Mouse (Mus musculus) MEL (cell line): ENCODE results near the gene Usp54. TPM values are rescaled to one million over a fixed set of nuclear protein-coding genes. Genes with fewer than 3 reads are reported as not detected.
A peak's percentile ranks its signal among the peaks of the same experiment; 100 is the strongest.

ENCODE experiments used
- DNase-seq: peaks from one replicate; pipeline ENCODE4 v3.0.0; 2011; ENCODE audit warnings: low read depth, low spot score
- H3K27ac ChIP-seq: 2 replicates; pipeline ENCODE4 v1.5.1; 2012; ENCODE audit warnings: low read depth, mild to moderate bottlenecking, control low read depth, low read length, moderate library complexity; ENCODE audit not compliant: control insufficient read depth
- H3K27me3 ChIP-seq, 2 experiments: fragments of 150-350 bp in 1 of 2; sonication (generic) in 1 of 2; 2 replicates each; pipeline ENCODE4 v1.6.1; 2012; ENCODE audit warnings: low read length in 2 of 2, mild to moderate bottlenecking in 2 of 2, improper control_type of control experiment in 1 of 2, moderate library complexity in 1 of 2; ENCODE audit not compliant: insufficient read depth in 2 of 2, control insufficient read depth in 1 of 2
- H3K36me3 ChIP-seq, 2 experiments: 2 replicates each; pipeline ENCODE4 v1.6.1; 2012 to 2014; ENCODE audit warnings: low read length in 2 of 2, improper control_type of control experiment in 1 of 2, inconsistent platforms in 1 of 2, mild to moderate bottlenecking in 1 of 2; ENCODE audit not compliant: insufficient read depth in 2 of 2, control insufficient read depth in 1 of 2
- H3K4me1 ChIP-seq, 2 experiments: fragments of 150-350 bp in 1 of 2; sonication (generic) in 1 of 2; 2 replicates each; pipeline ENCODE4 v1.6.1; 2012; ENCODE audit warnings: low read length in 2 of 2, improper control_type of control experiment in 1 of 2, mild to moderate bottlenecking in 1 of 2; ENCODE audit not compliant: insufficient read depth in 2 of 2, control insufficient read depth in 1 of 2
- H3K4me3 ChIP-seq, 2 experiments: fragments of 150-350 bp in 1 of 2; sonication (generic) in 1 of 2; 2 replicates each; pipeline ENCODE4 v1.5.1; 2012; ENCODE audit warnings: low read depth in 2 of 2, low read length in 2 of 2, mild to moderate bottlenecking in 2 of 2, moderate library complexity in 2 of 2, control low read depth in 1 of 2, improper control_type of control experiment in 1 of 2; ENCODE audit not compliant: control insufficient read depth in 1 of 2, insufficient read depth in 1 of 2
- H3K79me2 ChIP-seq: 2 replicates; pipeline ENCODE4 v1.6.1; 2012; ENCODE audit warnings: mild to moderate bottlenecking, low read length, moderate library complexity; ENCODE audit not compliant: control insufficient read depth, poor library complexity, insufficient read depth
- H3K9ac ChIP-seq: 2 replicates; pipeline ENCODE4 v1.6.1; 2012; ENCODE audit warnings: low read depth, mild to moderate bottlenecking, control low read depth, low read length, moderate library complexity; ENCODE audit not compliant: control insufficient read depth, poor library complexity, severe bottlenecking
- H3K9me3 ChIP-seq: fragments of 150-350 bp; sonication (generic); replicated peaks from 2 replicates; pipeline ENCODE4 v1.6.1; 2012; ENCODE audit warnings: mild to moderate bottlenecking, low read length, improper control_type of control experiment, moderate library complexity; ENCODE audit not compliant: insufficient read depth
- BHLHE40 ChIP-seq: IDR thresholded peaks from 2 replicates; pipeline ENCODE4 v1.6.1; 2012; ENCODE audit warnings: low read depth, mild to moderate bottlenecking, inconsistent platforms, low read length, improper control_type of control experiment, borderline replicate concordance
- CHD1 ChIP-seq: IDR thresholded peaks from 2 replicates; pipeline ENCODE4 v1.6.1; 2012; ENCODE audit warnings: low read depth, mild to moderate bottlenecking, inconsistent platforms, low read length, improper control_type of control experiment
- CTCF ChIP-seq, 3 experiments: IDR thresholded peaks in 2 of 3; conservative IDR thresholded peaks in 1 of 3; 2 replicates each; pipeline ENCODE4 v1.5.1; 2011 to 2012; ENCODE audit warnings: low read length in 3 of 3, low read depth in 2 of 3, mild to moderate bottlenecking in 2 of 3, improper control_type of control experiment in 1 of 3, inconsistent platforms in 1 of 3, mixed read lengths in 1 of 3, moderate library complexity in 1 of 3; ENCODE audit not compliant: control insufficient read depth in 1 of 3, insufficient read depth in 1 of 3, poor library complexity in 1 of 3, severe bottlenecking in 1 of 3
- E2F4 ChIP-seq: IDR thresholded peaks from 2 replicates; pipeline ENCODE4 v1.6.1; 2011; ENCODE audit warnings: low read depth, low read length, improper control_type of control experiment, borderline replicate concordance
- GABPA ChIP-seq: IDR thresholded peaks from 2 replicates; pipeline ENCODE4 v1.6.1; 2012; ENCODE audit warnings: low read depth, mild to moderate bottlenecking, inconsistent platforms, low read length, improper control_type of control experiment, moderate library complexity
- HCFC1 ChIP-seq: IDR thresholded peaks from 2 replicates; pipeline ENCODE4 v1.6.1; 2012; ENCODE audit warnings: low read depth, mild to moderate bottlenecking, inconsistent platforms, low read length, improper control_type of control experiment, moderate library complexity
- JUND ChIP-seq: IDR thresholded peaks from 2 replicates; pipeline ENCODE4 v1.6.1; 2011; ENCODE audit warnings: low read depth, mild to moderate bottlenecking, improper control_type of control experiment, low read length
- MAX ChIP-seq: IDR thresholded peaks from 2 replicates; pipeline ENCODE4 v1.6.1; 2011; ENCODE audit warnings: low read length, improper control_type of control experiment
- MAZ ChIP-seq: IDR thresholded peaks from 2 replicates; pipeline ENCODE4 v1.6.1; 2012; ENCODE audit warnings: low read depth, mild to moderate bottlenecking, inconsistent platforms, low read length, improper control_type of control experiment
- MEF2A ChIP-seq: IDR thresholded peaks from 2 replicates; pipeline ENCODE4 v1.6.1; 2014; ENCODE audit warnings: low read depth, mild to moderate bottlenecking, inconsistent platforms, low read length, improper control_type of control experiment; ENCODE audit not compliant: poor library complexity, insufficient replicate concordance, severe bottlenecking; ENCODE audit errors: extremely low read depth
- MYC ChIP-seq: IDR thresholded peaks from 2 replicates; pipeline ENCODE4 v1.6.1; 2011; ENCODE audit warnings: low read depth, mild to moderate bottlenecking, low read length, improper control_type of control experiment, moderate library complexity
- NRF1 ChIP-seq: IDR thresholded peaks from 2 replicates; pipeline ENCODE4 v1.6.1; 2014; ENCODE audit warnings: low read depth, mild to moderate bottlenecking, inconsistent platforms, low read length, improper control_type of control experiment, moderate library complexity; ENCODE audit not compliant: poor library complexity, insufficient read depth, severe bottlenecking
- POLR2A ChIP-seq, 2 experiments: IDR thresholded peaks; 2 replicates each; pipeline ENCODE4 v1.6.1; 2011 to 2012; ENCODE audit warnings: low read length in 2 of 2, mild to moderate bottlenecking in 2 of 2, control low read depth in 1 of 2, improper control_type of control experiment in 1 of 2, low read depth in 1 of 2, moderate library complexity in 1 of 2; ENCODE audit not compliant: control insufficient read depth in 1 of 2, insufficient read depth in 1 of 2, poor library complexity in 1 of 2
- RAD21 ChIP-seq: IDR thresholded peaks from 2 replicates; pipeline ENCODE4 v1.6.1; 2011; ENCODE audit warnings: mild to moderate bottlenecking, low read depth, low read length, improper control_type of control experiment
- SIN3A ChIP-seq: IDR thresholded peaks from 2 replicates; pipeline ENCODE4 v1.6.1; 2012; ENCODE audit warnings: low read length, improper control_type of control experiment, inconsistent platforms
- SMC3 ChIP-seq: IDR thresholded peaks from 2 replicates; pipeline ENCODE4 v1.6.1; 2011; ENCODE audit warnings: low read depth, low read length, improper control_type of control experiment
- TAL1 ChIP-seq: IDR thresholded peaks from 2 replicates; pipeline ENCODE4 v1.6.1; 2012; ENCODE audit warnings: mild to moderate bottlenecking, inconsistent platforms, low read length, moderate library complexity, mixed read lengths
- TCF12 ChIP-seq: IDR thresholded peaks from 2 replicates; pipeline ENCODE4 v1.6.1; 2014; ENCODE audit warnings: low read depth, mild to moderate bottlenecking, inconsistent platforms, low read length, improper control_type of control experiment, moderate library complexity
- UBTF ChIP-seq: IDR thresholded peaks from 2 replicates; pipeline ENCODE4 v1.6.1; 2012; ENCODE audit warnings: low read depth, mild to moderate bottlenecking, inconsistent platforms, low read length, improper control_type of control experiment, moderate library complexity, borderline replicate concordance; ENCODE audit not compliant: insufficient read depth
- USF1 ChIP-seq: IDR thresholded peaks from 2 replicates; pipeline ENCODE4 v1.6.1; 2014; ENCODE audit warnings: low read depth, mild to moderate bottlenecking, inconsistent platforms, low read length, improper control_type of control experiment, moderate library complexity
- ZMIZ1 ChIP-seq: IDR thresholded peaks from 2 replicates; pipeline ENCODE4 v1.6.1; 2012; ENCODE audit warnings: low read depth, mild to moderate bottlenecking, inconsistent platforms, low read length, improper control_type of control experiment, moderate library complexity
- ZNF384 ChIP-seq: IDR thresholded peaks from 2 replicates; pipeline ENCODE4 v1.6.1; 2012; ENCODE audit warnings: low read depth, mild to moderate bottlenecking, inconsistent platforms, low read length, improper control_type of control experiment
- polyA plus RNA-seq, 2 experiments: library from polyadenylated mRNA; stranded (reverse) in 1 of 2; unstranded in 1 of 2; fragments of >175 nt in 1 of 2; fragments of >200 nt in 1 of 2; gene quantifications; 2 replicates each; pipeline versions ENCODE4 v1.2.1 to v1.2.4; 2012; ENCODE audit warnings: low replicate concordance in 2 of 2, low read depth in 1 of 2; ENCODE audit not compliant: insufficient read length in 2 of 2, insufficient read depth in 1 of 2, missing spikeins in 1 of 2
- total RNA-seq: library from RNA; depleted of rRNA; stranded (reverse); fragments of 300-350 nt; gene quantifications from 2 replicates; pipeline ENCODE4 v1.2.3, GENCODE M21; 2012

Gene Usp54
- total and polyA plus RNA-seq, 3 experiments = 1.5 to 2.6 TPM; not detected in 1

GRCm38 (mm10) chr14:20645547-20645946 lies 4.7 kb upstream of the Usp54 start:
- Histone ChIP-seq H3K4me3 (no peak overlapping the region), H3K4me1 (peaks cover 2 to 17% of the 10 kb centered on the region in 2 experiments), H3K36me3 (peaks cover 0 to 16% of the 10 kb centered on the region in 2 experiments; a peak in 2 of 4 replicates), H3K9ac (no peak overlapping the region), H3K79me2 (peaks cover 8% of the 10 kb centered on the region), H3K9me3 (no peaks in the 10 kb centered on the region), H3K27me3 (no peaks in the 10 kb centered on the region), H3K27ac (no peak overlapping the region)
- TF ChIP-seq CHD1 = no peak
- TF ChIP-seq CTCF (IDR thresholded peaks at IDR 0.05 in 2 of 3, conservative IDR thresholded peaks at IDR 0.05 in 1 of 3; ENCODE audit: control insufficient read depth in 1 of 3, insufficient read depth in 1 of 3, low read depth in 2 of 3, low read length in 3 of 3, poor library complexity in 1 of 3, severe bottlenecking in 1 of 3) = peak; percentile 18 to 44 (median 19); a peak in 5 of 6 replicates
- TF ChIP-seq SMC3 = peak; percentile 39
- TF ChIP-seq ZNF384 = no peak
- TF ChIP-seq RAD21 = peak; percentile 8
- no peak for TF ChIP-seq UBTF
- DNase-seq = peak; percentile 41

- Histone ChIP-seq H3K9ac (peak overlapping the region; percentile 100), H3K4me1 (peaks cover 2 to 13% of the 10 kb centered on the region in 2 experiments; a peak in 3 of 4 replicates)
- no peak for TF ChIP-seq ZMIZ1
- TF ChIP-seq CHD1 = peak; percentile 92; the same call in 1 of the 2 replicates
- TF ChIP-seq JUND = 0 out of 2 replicates have a peak, but pooled peaks have one; percentile 40
- TF ChIP-seq SIN3A = no peak; the same call in 1 of the 2 replicates
- no peak for TF ChIP-seq POLR2A (IDR thresholded peaks at IDR 0.05; ENCODE audit: control insufficient read depth in 1 of 2, insufficient read depth in 1 of 2, low read depth in 1 of 2, low read length in 2 of 2, poor library complexity in 1 of 2)
- TF ChIP-seq MAX = no peak
- TF ChIP-seq, all 39 proteins: peak for 2
- peaks cover 13% of the 10 kb centered on the region for H3K79me2 ChIP-seq
- no peaks in the 10 kb centered on the region for H3K27me3 ChIP-seq
- H3K36me3 ChIP-seq = peaks cover 0 to 16% of the 10 kb centered on the region in 2 experiments; a peak in 2 of 4 replicates
- H3K9me3 ChIP-seq = no peaks in the 10 kb centered on the region
- peak overlapping the region; percentile 86 to 100 for H3K4me3 ChIP-seq
- H3K27ac ChIP-seq = peak overlapping the region; percentile 97
- peak; percentile 51 for DNase-seq
Measured at GRCm38 (mm10) chr14:20641438-20641875, 594 bp upstream of the Usp54 start.

GRCm38 (mm10) chr14:20639918-20640619 lies 794 bp downstream of the Usp54 start:
- Histone ChIP-seq H3K27ac (peak overlapping the region; percentile 80), H3K9me3 (no peaks in the 10 kb centered on the region), H3K9ac (peak overlapping the region; percentile 96), H3K4me1 (peaks cover 2 to 9% of the 10 kb centered on the region in 2 experiments; a peak in 3 of 4 replicates), H3K27me3 (no peaks in the 10 kb centered on the region), H3K79me2 (peaks cover 13% of the 10 kb centered on the region), H3K4me3 (peak overlapping the region; percentile 63 to 100), H3K36me3 (peaks cover 0 to 14% of the 10 kb centered on the region in 2 experiments; a peak in 2 of 4 replicates)
- peak; percentile 62 for DNase-seq
- TF ChIP-seq MYC = 0 out of 2 replicates have a peak, but pooled peaks have one; percentile 52
- TF ChIP-seq USF1 = no peak
- TF ChIP-seq HCFC1 = no peak
- TF ChIP-seq CTCF (IDR thresholded peaks at IDR 0.05 in 2 of 3, conservative IDR thresholded peaks at IDR 0.05 in 1 of 3; ENCODE audit: control insufficient read depth in 1 of 3, insufficient read depth in 1 of 3, low read depth in 2 of 3, low read length in 3 of 3, poor library complexity in 1 of 3, severe bottlenecking in 1 of 3) = no peak
- TF ChIP-seq MAZ = peak; percentile 53; the same call in 1 of the 2 replicates
- TF ChIP-seq SMC3 = no peak
- TF ChIP-seq MEF2A = no peak
- TF ChIP-seq BHLHE40 = no peak; the same call in 1 of the 2 replicates
- TF ChIP-seq E2F4 = no peak
- no peak for TF ChIP-seq TAL1
- no peak for TF ChIP-seq GABPA
- TF ChIP-seq JUND = no peak
- TF ChIP-seq UBTF = no peak
- TF ChIP-seq NRF1 = no peak
- no peak for TF ChIP-seq ZMIZ1
- peak; percentile 27; the same call in 1 of the 2 replicates for TF ChIP-seq MAX
- no peak for TF ChIP-seq TCF12
